Mouse (Mus musculus): ENCODE data around the gene Rorc.
A peak's percentile ranks its signal among the peaks of the same experiment; 100 is the strongest.

The Rorc gene

GRCm38 (mm10) chr3:94377028-94377923 is 4.7 kb downstream of the Rorc start:
- DNase-seq (ENCODE audit: low read depth, low spot score): peak; percentile 31

- DNase-seq (ENCODE audit: low read depth, low spot score): peak; percentile 45
Measured at GRCm38 (mm10) chr3:94379831-94380510, 7.4 kb downstream of the Rorc start.

GRCm38 (mm10) chr3:94382308-94382707 is 9.7 kb downstream of the Rorc start:
- DNase-seq (ENCODE audit: low read depth, low spot score): no peak

- DNase-seq (ENCODE audit: low read depth, low spot score): no peak
Measured at GRCm38 (mm10) chr3:94383476-94383875, 10.9 kb downstream of the Rorc start.

- DNase-seq (ENCODE audit: low read depth, low spot score): no peak
Measured at GRCm38 (mm10) chr3:94386671-94387070, 14.1 kb downstream of the Rorc start.

GRCm38 (mm10) chr3:94387391-94387790 is 14.8 kb downstream of the Rorc start:
- no peak for DNase-seq (ENCODE audit: low read depth, low spot score)

- DNase-seq (ENCODE audit: low read depth, low spot score): peak; percentile 54
Measured at GRCm38 (mm10) chr3:94388047-94388446, 15.5 kb downstream of the Rorc start.

GRCm38 (mm10) chr3:94389420-94389819 is 16.8 kb downstream of the Rorc start:
- DNase-seq (ENCODE audit: low read depth, low spot score): no peak

GRCm38 (mm10) chr3:94391001-94391400 is 18.4 kb downstream of the Rorc start:
- no peak for DNase-seq (ENCODE audit: low read depth, low spot score)

GRCm38 (mm10) chr3:94392128-94392527 is 19.5 kb downstream of the Rorc start:
- DNase-seq (ENCODE audit: low read depth, low spot score): no peak

GRCm38 (mm10) chr3:94393049-94393448 is 20.5 kb downstream of the Rorc start:
- no peak for DNase-seq (ENCODE audit: low read depth, low spot score)

- DNase-seq (ENCODE audit: low read depth, low spot score): no peak
Measured at GRCm38 (mm10) chr3:94396336-94396735, 23.7 kb downstream of the Rorc start.

- DNase-seq (ENCODE audit: low read depth, low spot score): no peak
Measured at GRCm38 (mm10) chr3:94396851-94397250, 24.3 kb downstream of the Rorc start.

- no peak for DNase-seq (ENCODE audit: low read depth, low spot score)
Measured at GRCm38 (mm10) chr3:94398217-94398616, 25.6 kb downstream of the Rorc start, which contains the start of gene Lingo4. Gene Lingo4 (plus strand): TSS chr3:94398517.

GRCm38 (mm10) chr3:94398943-94399481 is 26.4 kb downstream of the Rorc start:
- DNase-seq (ENCODE audit: low read depth, low spot score): no peak

GRCm38 (mm10) chr3:94399663-94400310 is 27.2 kb downstream of the Rorc start:
- no peak for DNase-seq (ENCODE audit: low read depth, low spot score)

- no peak for DNase-seq (ENCODE audit: low read depth, low spot score)
Measured at GRCm38 (mm10) chr3:94402451-94402850, 29.9 kb downstream of the Rorc start.

GRCm38 (mm10) chr3:94404366-94405054 is 31.9 kb downstream of the Rorc start:
- no peak for DNase-seq (ENCODE audit: low read depth, low spot score)

GRCm38 (mm10) chr3:94405561-94405960 is 33.0 kb downstream of the Rorc start:
- no peak for DNase-seq (ENCODE audit: low read depth, low spot score)

- DNase-seq (ENCODE audit: low read depth, low spot score): peak; percentile 72
Measured at GRCm38 (mm10) chr3:94412530-94412929, 39.9 kb downstream of the Rorc start.

GRCm38 (mm10) chr3:94413031-94413679 is 40.6 kb downstream of the Rorc start, which contains the start of gene Tdrkh:
Gene Tdrkh (plus strand): TSS chr3:94413273.
- peak; percentile 98 for DNase-seq (ENCODE audit: low read depth, low spot score)

All from CD4-positive, CD25-positive, alpha-beta regulatory T cell, adult 2 months (primary cell).